Mouse (Mus musculus) embryonic facial prominence, embryonic 12.5 days (tissue): ENCODE results near the gene Chka. TPM values are rescaled to one million over a fixed set of nuclear protein-coding genes. Genes with fewer than 3 reads are reported as not detected.
A peak's percentile ranks its signal among the peaks of the same experiment; 100 is the strongest.

Source experiments
- ATAC-seq: fragments of 200-750 bp; cut with Nextera tagmentation; 2 replicates; pipeline ENCODE4 v1.8.0; 2017; ENCODE audit not compliant: insufficient number of reproducible peaks, insufficient read depth, low FRiP score, low TSS enrichment
- H3K27ac ChIP-seq: fragments of 300-500 bp; sonication (generic); 2 replicates; pipeline ENCODE4 v1.5.1; 2016; ENCODE audit warnings: mild to moderate bottlenecking
- H3K27me3 ChIP-seq: fragments of 300-500 bp; sonication (generic); 2 replicates; pipeline ENCODE4 v1.6.1; 2016; ENCODE audit warnings: mild to moderate bottlenecking, moderate library complexity
- H3K36me3 ChIP-seq: fragments of 300-500 bp; sonication (generic); 2 replicates; pipeline ENCODE4 v1.6.1; 2016; ENCODE audit warnings: mild to moderate bottlenecking
- H3K4me1 ChIP-seq: fragments of 300-500 bp; sonication (generic); 2 replicates; pipeline ENCODE4 v1.6.1; 2016
- H3K4me2 ChIP-seq: fragments of 300-500 bp; sonication (generic); replicated peaks from 2 replicates; pipeline ENCODE4 v1.6.1; 2016; ENCODE audit warnings: mild to moderate bottlenecking, moderate library complexity
- H3K4me3 ChIP-seq: fragments of 300-500 bp; sonication (generic); 2 replicates; pipeline ENCODE4 v1.5.1; 2016; ENCODE audit warnings: mild to moderate bottlenecking
- H3K9ac ChIP-seq: fragments of 300-500 bp; sonication (generic); 2 replicates; pipeline ENCODE4 v1.6.1; 2016; ENCODE audit warnings: mild to moderate bottlenecking, moderate library complexity
- H3K9me3 ChIP-seq: fragments of 300-500 bp; sonication (generic); 2 replicates; pipeline ENCODE4 v1.6.1; 2016; ENCODE audit warnings: mild to moderate bottlenecking, moderate library complexity
- WGBS: fragments of 180-500 bp; shearing (Covaris S2); methylation state at CpG from one replicate; pipeline ENCODE4 v1.1.7; 2016; 5-methylcytosine and 5-hydroxymethylcytosine counted together
- polyA plus RNA-seq: library from polyadenylated mRNA; unstranded; fragments of >200 nt; fragmentation: Nextera tagmentation; extraction: Ambion mirVana; gene quantifications from 2 replicates; pipeline ENCODE4 v1.2.1, GENCODE M21; 2016

Chka gene
- polyA plus RNA-seq, 1 experiment from 2014 or later: 64.2 TPM

DNA sequence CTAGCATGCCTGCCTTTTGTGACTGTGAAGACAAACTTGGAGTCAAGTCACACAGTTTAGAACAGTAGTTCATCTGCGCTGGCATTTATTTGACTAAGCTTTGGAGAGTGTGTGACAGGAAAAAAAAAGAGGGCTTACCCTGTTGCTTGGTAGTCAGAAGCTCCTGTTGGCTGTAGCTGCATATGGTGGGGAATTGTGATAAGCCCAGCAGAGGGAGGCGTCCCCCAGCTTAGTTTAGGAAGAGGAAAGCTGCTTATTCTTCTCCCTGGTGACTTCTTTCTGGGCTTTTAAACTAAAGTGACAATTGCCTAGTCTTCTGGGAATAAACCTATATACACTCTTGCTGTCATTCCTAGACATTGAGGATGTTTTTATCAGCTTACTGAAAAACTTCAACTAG is 11.1 kb downstream of the Chka start:
- no peak overlapping the region for H3K27ac ChIP-seq
- ATAC-seq: no peak
- 76% methylated on average over 2 of the region's 2 CpGs for whole genome bisulfite sequencing
- no peak overlapping the region for H3K4me2 ChIP-seq
- H3K27me3 ChIP-seq: no peaks in the 10 kb centered on the region
- H3K36me3 ChIP-seq: peaks cover 19% of the 10 kb centered on the region
- H3K9ac ChIP-seq: no peak overlapping the region
- no peaks in the 10 kb centered on the region for H3K9me3 ChIP-seq
- no peak overlapping the region for H3K4me3 ChIP-seq
- H3K4me1 ChIP-seq: 0 out of 2 replicates have a peak, but pooled peaks cover 3% of the 10 kb centered on the region

DNA sequence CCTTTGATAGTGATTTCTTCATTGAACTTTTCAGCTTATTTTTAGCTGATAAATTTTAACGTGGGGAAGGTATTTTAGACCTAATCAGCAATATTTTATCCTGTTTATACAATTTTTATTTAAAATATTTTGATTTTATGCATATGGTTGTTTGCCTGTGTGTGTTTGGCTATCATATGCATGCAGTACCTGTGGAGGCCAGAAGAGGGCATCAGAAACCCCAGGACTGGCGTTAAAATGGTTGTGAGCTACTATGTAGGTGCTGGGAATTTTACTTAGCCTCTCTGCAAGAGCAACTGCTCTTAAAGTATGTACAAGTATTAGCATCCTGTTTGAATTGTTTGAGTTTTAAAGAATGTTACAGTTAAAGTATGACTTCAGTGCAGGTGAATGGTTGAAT is 13.4 kb downstream of the Chka start:
- Histone ChIP-seq H3K9me3 (no peaks in the 10 kb centered on the region), H3K9ac (no peak overlapping the region), H3K27ac (no peak overlapping the region), H3K4me3 (no peak overlapping the region), H3K36me3 (peaks cover 19% of the 10 kb centered on the region), H3K4me1 (0 out of 2 replicates have a peak, but pooled peaks cover 3% of the 10 kb centered on the region), H3K4me2 (no peak overlapping the region), H3K27me3 (no peaks in the 10 kb centered on the region)
- ATAC-seq: no peak
- WGBS: 83% methylated on average over 2 of the region's 2 CpGs

DNA sequence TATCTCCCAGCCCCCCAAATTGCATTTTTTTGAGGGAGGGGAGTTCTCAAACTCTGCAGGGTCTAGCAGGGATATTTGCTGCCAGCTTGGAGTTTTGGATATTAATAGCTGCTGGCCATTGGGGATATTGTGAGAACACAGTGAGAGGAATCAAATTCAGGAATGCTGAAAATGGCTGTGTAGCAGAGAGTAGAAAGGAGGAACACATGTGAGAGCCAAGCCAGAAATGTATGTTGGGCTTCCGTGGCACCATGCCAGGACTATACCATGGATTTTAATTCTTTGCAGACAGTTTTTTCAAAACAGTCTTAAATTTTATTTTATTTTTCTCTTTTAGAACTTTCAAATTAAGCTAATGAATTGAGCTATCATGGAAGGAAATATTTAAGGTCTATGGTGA is 16.7 kb downstream of the Chka start:
- H3K4me1 ChIP-seq: peaks cover 6% of the 10 kb centered on the region; the same call in 1 of the 2 replicates
- H3K9me3 ChIP-seq: no peaks in the 10 kb centered on the region
- no peak overlapping the region for H3K4me3 ChIP-seq
- H3K9ac ChIP-seq: no peak overlapping the region
- no peak overlapping the region for H3K4me2 ChIP-seq
- H3K27ac ChIP-seq: 0 out of 2 replicates have a peak overlapping the region, but pooled peaks have one; percentile 41
- peaks cover 17% of the 10 kb centered on the region for H3K36me3 ChIP-seq
- no peaks in the 10 kb centered on the region for H3K27me3 ChIP-seq
- no peak for ATAC-seq
- 69% methylated on average over 1 of the region's 1 CpGs for WGBS

DNA sequence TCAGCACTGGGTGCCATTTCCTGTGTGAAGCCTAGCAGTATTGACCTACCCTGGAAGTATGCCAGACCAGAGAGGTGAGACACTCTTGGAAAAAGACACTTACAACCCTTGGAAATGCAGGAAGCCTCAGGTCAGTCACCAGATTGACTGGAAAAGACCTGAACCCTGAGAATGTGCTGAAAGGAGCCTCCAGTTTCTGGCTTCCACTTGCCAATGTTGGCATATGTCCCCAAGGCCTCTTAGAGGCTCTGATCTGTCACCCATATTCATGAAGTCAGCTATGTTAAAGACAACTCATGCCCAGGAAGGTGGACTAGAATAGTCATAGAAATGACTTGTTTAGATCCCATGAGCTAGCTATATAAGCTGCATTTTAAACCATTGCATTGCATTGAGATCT is 19.9 kb downstream of the Chka start:
- Histone ChIP-seq H3K9ac (no peak overlapping the region), H3K27ac (no peak overlapping the region), H3K36me3 (peaks cover 6% of the 10 kb centered on the region; the same call in 1 of the 2 replicates)

DNA sequence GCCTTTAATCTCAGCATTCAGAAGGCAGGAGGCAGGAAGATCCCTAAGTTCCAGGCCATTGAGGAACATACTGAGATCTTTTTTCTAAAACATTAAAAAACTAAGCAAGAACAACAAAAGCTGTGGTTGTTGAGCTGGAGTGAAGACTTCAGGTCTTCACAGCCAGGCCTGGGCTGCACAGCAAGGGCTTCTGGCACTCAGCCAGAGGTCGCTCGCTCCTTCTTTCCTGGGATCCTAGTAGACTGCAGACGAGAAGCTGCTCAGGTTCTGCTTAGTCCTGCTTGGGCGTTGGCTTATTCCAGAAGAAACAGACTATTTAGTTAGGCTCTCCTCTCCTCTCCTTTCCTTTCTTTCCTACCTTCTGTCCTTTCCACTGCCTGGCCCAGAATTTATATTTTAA is 20.8 kb downstream of the Chka start:
- no peak for ATAC-seq
- 78% methylated on average over 4 of the region's 4 CpGs for WGBS

More for the DNA sequence above, 19.9 kb downstream of the Chka start:
- Histone ChIP-seq H3K4me2 (no peak overlapping the region), H3K4me3 (no peak overlapping the region), H3K4me1 (peaks cover 14% of the 10 kb centered on the region; the same call in 1 of the 2 replicates), H3K9me3 (no peaks in the 10 kb centered on the region), H3K27me3 (no peaks in the 10 kb centered on the region)
- no peak for ATAC-seq

DNA sequence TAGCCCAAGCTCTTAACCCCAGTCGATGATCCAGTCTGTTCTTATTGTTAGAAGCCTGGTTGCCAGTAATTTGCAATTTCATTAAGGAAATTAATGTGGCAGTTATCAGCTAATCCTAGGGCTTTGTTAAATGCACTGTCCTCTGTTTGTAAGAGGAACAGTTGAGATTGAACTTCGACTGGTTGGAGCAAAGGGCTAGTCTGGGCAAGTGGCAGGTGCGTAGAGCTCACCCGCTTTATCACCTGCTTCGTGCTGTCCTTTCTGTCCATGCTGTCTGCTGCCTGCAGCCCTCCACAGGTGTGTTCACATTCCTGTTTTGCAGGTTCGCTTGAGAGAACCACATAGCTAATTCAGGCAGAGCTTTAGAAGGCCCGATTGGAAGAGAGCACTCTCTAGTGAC is 23.5 kb downstream of the Chka start:
- no peak overlapping the region for H3K4me3 ChIP-seq
- no peak overlapping the region for H3K4me2 ChIP-seq
- H3K36me3 ChIP-seq: no peaks in the 10 kb centered on the region
- no peak overlapping the region for H3K9ac ChIP-seq
- no peaks in the 10 kb centered on the region for H3K27me3 ChIP-seq
- H3K9me3 ChIP-seq: no peaks in the 10 kb centered on the region
- WGBS: 80% methylated on average over 7 of the region's 7 CpGs
- peaks cover 14% of the 10 kb centered on the region; the same call in 1 of the 2 replicates for H3K4me1 ChIP-seq
- no peak for ATAC-seq
- no peak overlapping the region for H3K27ac ChIP-seq

More for the DNA sequence above, 20.8 kb downstream of the Chka start:
- H3K9ac ChIP-seq: no peak overlapping the region
- H3K36me3 ChIP-seq: no peaks in the 10 kb centered on the region
- peaks cover 14% of the 10 kb centered on the region; the same call in 1 of the 2 replicates for H3K4me1 ChIP-seq
- H3K4me3 ChIP-seq: no peak overlapping the region
- H3K27ac ChIP-seq: no peak overlapping the region
- no peaks in the 10 kb centered on the region for H3K27me3 ChIP-seq
- H3K9me3 ChIP-seq: no peaks in the 10 kb centered on the region
- H3K4me2 ChIP-seq: no peak overlapping the region

DNA sequence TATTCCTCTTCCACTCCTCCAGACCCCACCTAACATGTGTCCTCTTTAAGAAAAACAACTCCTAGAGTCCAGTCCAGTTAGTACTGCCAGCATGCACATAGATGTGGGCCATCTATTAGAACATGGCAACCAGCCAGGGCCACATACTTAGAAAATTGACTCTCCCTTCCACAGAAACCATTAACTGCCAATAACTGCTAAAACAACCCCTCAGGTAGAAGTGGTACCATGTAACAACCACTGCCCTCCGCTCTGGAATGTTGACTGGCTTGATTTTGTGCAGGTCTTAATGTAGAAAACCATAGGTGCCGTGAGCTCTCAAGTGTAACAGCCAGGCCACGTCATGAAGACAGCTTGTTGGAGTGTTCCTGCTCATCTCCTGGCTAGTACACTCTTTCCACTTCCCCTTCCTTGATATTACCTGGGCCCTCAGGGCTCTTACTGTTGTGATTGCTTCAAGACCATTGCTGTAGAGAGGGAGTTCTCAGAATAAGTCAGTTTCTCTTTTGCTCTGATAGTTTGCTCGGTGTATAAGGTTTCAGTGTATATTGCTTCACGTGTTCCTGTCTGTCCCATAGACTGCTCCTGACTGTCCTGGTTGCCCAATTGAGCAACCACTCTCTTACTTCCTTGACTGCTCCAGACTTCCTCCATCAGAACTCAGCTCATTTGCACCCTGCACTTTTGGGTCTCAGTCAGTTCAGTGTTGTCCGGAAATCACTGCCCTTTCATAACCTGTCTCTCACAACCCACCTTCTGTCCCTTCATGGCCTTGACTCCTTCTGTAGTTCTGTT is 28.7 kb downstream of the Chka start:
- no peak overlapping the region for H3K4me3 ChIP-seq
- H3K27me3 ChIP-seq: no peaks in the 10 kb centered on the region
- no peak overlapping the region for H3K9ac ChIP-seq
- ATAC-seq: no peak
- no peak overlapping the region for H3K4me2 ChIP-seq
- no peaks in the 10 kb centered on the region for H3K9me3 ChIP-seq
- 87% methylated on average over 6 of the region's 6 CpGs for WGBS
- H3K27ac ChIP-seq: no peak overlapping the region
- H3K4me1 ChIP-seq: no peaks in the 10 kb centered on the region
- H3K36me3 ChIP-seq: peaks cover 9% of the 10 kb centered on the region; the same call in 1 of the 2 replicates

DNA sequence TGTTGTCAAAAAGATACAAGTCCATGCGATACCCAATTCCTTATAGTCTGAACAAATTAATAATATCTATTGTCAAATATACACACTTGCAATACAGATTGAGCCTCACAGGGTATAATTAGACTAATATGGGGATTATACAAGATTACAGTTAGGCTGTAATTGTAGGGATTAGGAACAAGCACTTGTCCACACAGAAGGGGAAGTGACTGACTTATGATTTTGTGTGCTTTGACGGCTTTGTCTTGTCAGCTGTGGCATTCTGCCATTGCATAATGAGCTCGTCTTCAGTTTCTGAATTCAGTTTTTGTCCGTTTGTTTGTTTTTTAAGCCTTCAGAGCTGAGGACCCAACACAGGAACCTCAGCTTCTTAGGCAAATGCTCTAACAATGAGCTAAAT is 30.6 kb downstream of the Chka start:
- no peak for ATAC-seq
- 73% methylated on average over 4 of the region's 4 CpGs for WGBS

DNA sequence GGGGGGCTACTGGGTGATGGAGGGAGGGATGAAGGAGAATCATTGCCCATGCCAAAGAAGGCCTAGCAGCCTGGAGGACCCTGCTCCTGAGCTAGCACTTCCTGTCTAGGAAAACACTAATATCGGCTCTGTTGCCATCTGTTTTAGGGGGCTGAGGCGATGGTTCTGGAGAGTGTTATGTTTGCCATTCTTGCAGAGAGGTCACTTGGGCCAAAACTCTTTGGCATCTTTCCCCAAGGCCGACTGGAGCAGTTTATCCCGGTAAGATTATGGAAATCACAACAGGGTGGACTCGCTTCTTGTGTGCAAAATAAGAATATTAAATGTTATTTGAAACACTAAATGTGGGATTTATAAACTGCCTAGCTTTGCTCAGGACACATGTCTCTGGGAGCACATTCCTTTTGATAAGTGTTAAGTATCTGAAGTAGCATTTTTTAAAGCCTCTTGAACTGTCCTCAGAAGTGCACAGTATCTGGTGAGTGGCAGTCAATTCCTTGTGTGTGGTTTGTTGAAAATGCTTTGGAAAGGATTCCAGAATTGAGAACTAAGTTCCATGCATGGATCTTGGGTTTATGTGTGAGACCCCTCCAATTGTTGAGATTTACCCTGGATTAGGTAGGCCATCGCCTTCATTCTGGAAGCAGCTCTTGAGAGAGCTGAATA is 32.9 kb downstream of the Chka start:
- ATAC-seq: no peak
- no peaks in the 10 kb centered on the region for H3K9me3 ChIP-seq
- no peaks in the 10 kb centered on the region for H3K4me1 ChIP-seq
- H3K27ac ChIP-seq: no peak overlapping the region
- no peak overlapping the region for H3K4me2 ChIP-seq
- peaks cover 25% of the 10 kb centered on the region for H3K36me3 ChIP-seq
- no peaks in the 10 kb centered on the region for H3K27me3 ChIP-seq
- WGBS: 75% methylated on average over 6 of the region's 6 CpGs
- H3K9ac ChIP-seq: no peak overlapping the region
- no peak overlapping the region for H3K4me3 ChIP-seq

More for the DNA sequence above, 30.6 kb downstream of the Chka start:
- Histone ChIP-seq H3K27ac (no peak overlapping the region), H3K4me1 (no peaks in the 10 kb centered on the region), H3K27me3 (no peaks in the 10 kb centered on the region), H3K9ac (no peak overlapping the region), H3K36me3 (peaks cover 10% of the 10 kb centered on the region; the same call in 1 of the 2 replicates), H3K4me2 (no peak overlapping the region), H3K4me3 (no peak overlapping the region), H3K9me3 (no peaks in the 10 kb centered on the region)

DNA sequence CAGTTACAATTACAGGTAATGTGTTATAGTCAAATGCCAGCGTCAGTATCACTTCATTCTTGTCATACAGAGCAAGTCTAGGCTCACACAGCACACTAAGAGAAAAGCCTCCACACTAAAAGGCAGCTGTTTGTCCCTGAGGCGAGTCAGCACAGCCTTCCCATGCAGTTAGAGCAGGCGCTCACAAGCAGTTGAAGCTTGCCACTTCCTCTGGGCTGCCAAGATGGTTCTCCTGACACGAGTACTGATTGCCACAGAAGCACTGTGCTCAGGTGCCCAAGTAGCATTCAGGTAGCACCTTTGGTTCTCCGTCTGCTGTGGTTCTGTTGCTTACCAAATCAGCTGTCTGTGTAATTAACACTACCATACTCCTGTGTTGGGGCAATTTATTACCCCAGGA is 37.5 kb downstream of the Chka start:
- WGBS: 91% methylated on average over 5 of the region's 5 CpGs
- peaks cover 61% of the 10 kb centered on the region for H3K36me3 ChIP-seq

DNA sequence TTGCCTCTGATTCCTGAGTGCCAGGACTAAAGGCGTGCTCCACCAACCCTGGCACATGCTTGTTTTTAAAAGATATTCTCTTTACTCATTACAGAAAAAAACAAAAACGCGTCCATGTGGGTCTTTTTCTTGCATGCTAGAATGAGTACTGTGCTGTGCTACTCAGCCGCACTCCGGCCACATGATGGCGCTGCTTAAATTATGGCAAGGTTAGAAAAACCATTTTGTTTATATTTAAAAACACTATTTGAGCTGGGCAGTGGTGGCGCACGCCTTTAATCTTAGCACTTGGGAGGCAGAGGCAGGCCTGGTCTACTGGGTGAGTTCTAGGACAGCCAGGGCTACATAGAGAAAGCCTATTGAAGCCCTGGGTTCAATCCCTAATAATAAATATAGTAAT is 38.6 kb downstream of the Chka start:
- peaks cover 67% of the 10 kb centered on the region for H3K36me3 ChIP-seq

More for the DNA sequence above, 37.5 kb downstream of the Chka start:
- no peak overlapping the region for H3K4me2 ChIP-seq
- no peak overlapping the region for H3K9ac ChIP-seq
- H3K27me3 ChIP-seq: no peaks in the 10 kb centered on the region
- no peak overlapping the region for H3K27ac ChIP-seq
- no peaks in the 10 kb centered on the region for H3K9me3 ChIP-seq
- no peaks in the 10 kb centered on the region for H3K4me1 ChIP-seq
- H3K4me3 ChIP-seq: no peak overlapping the region
- no peak for ATAC-seq

More for the DNA sequence above, 38.6 kb downstream of the Chka start:
- no peak overlapping the region for H3K9ac ChIP-seq
- no peak overlapping the region for H3K27ac ChIP-seq
- no peak overlapping the region for H3K4me3 ChIP-seq
- ATAC-seq: no peak
- no peak overlapping the region for H3K4me2 ChIP-seq
- no peaks in the 10 kb centered on the region for H3K9me3 ChIP-seq
- H3K4me1 ChIP-seq: no peaks in the 10 kb centered on the region
- 84% methylated on average over 8 of the region's 8 CpGs for WGBS
- no peaks in the 10 kb centered on the region for H3K27me3 ChIP-seq
